Mouse (Mus musculus) kidney, embryonic 16.5 days (tissue): ENCODE measurements around the gene Zfp428. TPM values are rescaled to one million over a fixed set of nuclear protein-coding genes. Genes with fewer than 3 reads are reported as not detected.

Experiments used
- ATAC-seq: fragments of 200-750 bp; cut with Nextera tagmentation; 2 replicates; pipeline ENCODE4 v1.8.0; 2017; ENCODE audit warnings: moderate TSS enrichment; ENCODE audit not compliant: low FRiP score, low TSS enrichment
- H3K27ac ChIP-seq: fragments of 300-500 bp; sonication (generic); 2 replicates; pipeline ENCODE4 v1.5.1; 2014; ENCODE audit warnings: low read length
- H3K27me3 ChIP-seq: fragments of 300-500 bp; sonication (generic); 2 replicates; pipeline ENCODE4 v1.6.1; 2014; ENCODE audit warnings: low read length, control low read depth, mixed read lengths; ENCODE audit not compliant: insufficient read depth
- H3K36me3 ChIP-seq: fragments of 300-500 bp; sonication (generic); 2 replicates; pipeline ENCODE4 v1.6.1; 2014; ENCODE audit warnings: low read length, control low read depth, mixed read lengths; ENCODE audit not compliant: insufficient read depth
- H3K4me1 ChIP-seq: fragments of 300-500 bp; sonication (generic); 2 replicates; pipeline ENCODE4 v1.6.1; 2014; ENCODE audit warnings: low read length, control low read depth, mixed read lengths; ENCODE audit not compliant: insufficient read depth
- H3K4me2 ChIP-seq: fragments of 300-500 bp; sonication (generic); replicated peaks from 2 replicates; pipeline ENCODE4 v1.6.1; 2014; ENCODE audit warnings: low read depth, low read length
- H3K4me3 ChIP-seq: fragments of 300-500 bp; sonication (generic); 2 replicates; pipeline ENCODE4 v1.5.1; 2014; ENCODE audit warnings: mild to moderate bottlenecking, low read length
- H3K9ac ChIP-seq: fragments of 300-500 bp; sonication (generic); replicated peaks from 2 replicates; pipeline ENCODE4 v1.6.1; 2014; ENCODE audit warnings: low read length
- H3K9me3 ChIP-seq: fragments of 300-500 bp; sonication (generic); 2 replicates; pipeline ENCODE4 v1.6.1; 2016; ENCODE audit warnings: low read length, control low read depth
- WGBS: fragments of 180-500 bp; shearing (Covaris S2); extraction: QIAGEN DNeasy Blood & Tissue Kit; methylation state at CpG from one replicate; pipeline ENCODE4 v1.1.7; 2014; 5-methylcytosine and 5-hydroxymethylcytosine counted together
- polyA plus RNA-seq: library from polyadenylated mRNA; unstranded; fragments of >200 nt; fragmentation: Nextera tagmentation; extraction: Ambion mirVana; gene quantifications from 2 replicates; pipeline ENCODE4 v1.2.1, GENCODE M21; 2015

The Zfp428 gene
- polyA plus RNA-seq, 1 experiment from 2014 or later = 67.6 TPM

DNA sequence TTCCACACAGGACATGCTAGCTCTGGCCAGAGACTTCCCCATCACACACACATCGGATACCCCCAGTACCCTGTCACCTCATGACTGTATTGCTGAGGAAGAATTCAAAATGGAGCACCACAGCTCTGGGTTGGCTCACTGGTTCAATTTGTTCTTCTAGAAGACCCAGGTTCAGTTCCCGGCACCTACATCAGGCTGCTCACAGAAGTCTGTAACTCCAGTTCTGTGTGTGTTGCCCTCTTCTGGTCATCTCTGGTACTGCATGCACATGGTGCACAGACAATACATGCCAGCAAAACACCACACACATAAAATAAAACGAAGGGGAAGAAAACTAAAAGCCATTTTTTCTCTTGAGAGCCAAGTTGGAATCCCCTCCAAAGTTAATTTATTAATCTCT, 37.7 kb upstream of the Zfp428 start:
- H3K27me3 ChIP-seq = no peaks in the 10 kb centered on the region
- no peak for ATAC-seq
- H3K9ac ChIP-seq = no peak overlapping the region

DNA sequence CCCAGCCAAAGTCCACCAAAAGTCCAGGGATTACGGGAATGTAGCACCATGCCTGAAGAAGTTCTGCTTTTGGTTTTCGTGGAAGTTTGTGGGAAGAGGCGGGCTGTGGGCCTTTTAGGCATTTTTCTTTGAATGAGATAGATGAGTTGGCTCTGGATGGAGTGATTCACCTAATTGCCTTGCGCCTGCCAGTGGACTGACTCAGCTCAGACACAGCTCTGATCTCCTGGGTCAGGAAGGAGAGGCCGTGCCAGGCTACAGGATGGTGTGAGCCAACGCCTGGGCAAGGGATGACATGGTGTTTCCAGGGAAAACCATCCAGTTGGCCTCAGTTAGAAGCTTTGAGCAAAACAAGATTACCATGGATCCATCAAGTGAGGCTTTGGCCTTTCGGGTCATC, 36.5 kb upstream of the Zfp428 start:
- H3K36me3 ChIP-seq = peaks cover 14% of the 10 kb centered on the region; the same call in 1 of the 2 replicates
- no peaks in the 10 kb centered on the region for H3K27me3 ChIP-seq
- no peak overlapping the region for H3K27ac ChIP-seq
- peaks cover 7% of the 10 kb centered on the region; the same call in 1 of the 2 replicates for H3K9me3 ChIP-seq
- 96% methylated on average over 7 of the region's 7 CpGs for WGBS
- no peak overlapping the region for H3K4me2 ChIP-seq
- ATAC-seq = no peak
- no peak overlapping the region for H3K4me3 ChIP-seq
- no peaks in the 10 kb centered on the region for H3K4me1 ChIP-seq
- H3K9ac ChIP-seq = no peak overlapping the region

More for the DNA sequence above, 37.7 kb upstream of the Zfp428 start:
- H3K4me3 ChIP-seq = no peak overlapping the region
- peaks cover 14% of the 10 kb centered on the region; the same call in 1 of the 2 replicates for H3K36me3 ChIP-seq
- no peak overlapping the region for H3K4me2 ChIP-seq
- H3K9me3 ChIP-seq = peaks cover 7% of the 10 kb centered on the region; the same call in 1 of the 2 replicates
- H3K27ac ChIP-seq = no peak overlapping the region
- 87% methylated on average over 3 of the region's 3 CpGs for WGBS
- 0 out of 2 replicates have a peak, but pooled peaks cover 1% of the 10 kb centered on the region for H3K4me1 ChIP-seq

DNA sequence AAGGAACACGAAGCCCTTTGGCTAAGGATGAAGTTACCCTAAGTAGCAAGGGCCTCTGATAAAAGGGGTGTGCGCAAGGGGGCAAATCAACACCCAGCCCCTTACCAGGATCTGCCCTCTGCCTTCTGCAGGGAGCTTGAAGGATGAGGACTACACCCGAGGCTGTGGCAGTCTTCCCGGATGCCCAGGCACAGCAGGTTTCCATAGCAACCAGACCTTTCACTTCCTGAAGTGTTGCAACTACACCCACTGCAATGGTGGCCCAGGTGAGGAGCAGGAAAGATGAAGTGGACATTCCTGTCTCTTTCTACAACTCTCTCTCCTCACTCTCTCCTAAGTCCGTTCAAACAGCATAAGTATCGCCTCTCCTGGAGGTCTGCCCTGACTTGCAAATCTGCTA, 34.4 kb upstream of the Zfp428 start:
- no peak overlapping the region for H3K4me3 ChIP-seq
- H3K27ac ChIP-seq = no peak overlapping the region
- H3K4me2 ChIP-seq = no peak overlapping the region
- H3K9me3 ChIP-seq = peaks cover 7% of the 10 kb centered on the region; the same call in 1 of the 2 replicates
- no peaks in the 10 kb centered on the region for H3K4me1 ChIP-seq
- WGBS = 79% methylated on average over 6 of the region's 6 CpGs
- H3K36me3 ChIP-seq = peaks cover 13% of the 10 kb centered on the region; the same call in 1 of the 2 replicates
- no peak overlapping the region for H3K9ac ChIP-seq
- no peak for ATAC-seq
- H3K27me3 ChIP-seq = no peaks in the 10 kb centered on the region

DNA sequence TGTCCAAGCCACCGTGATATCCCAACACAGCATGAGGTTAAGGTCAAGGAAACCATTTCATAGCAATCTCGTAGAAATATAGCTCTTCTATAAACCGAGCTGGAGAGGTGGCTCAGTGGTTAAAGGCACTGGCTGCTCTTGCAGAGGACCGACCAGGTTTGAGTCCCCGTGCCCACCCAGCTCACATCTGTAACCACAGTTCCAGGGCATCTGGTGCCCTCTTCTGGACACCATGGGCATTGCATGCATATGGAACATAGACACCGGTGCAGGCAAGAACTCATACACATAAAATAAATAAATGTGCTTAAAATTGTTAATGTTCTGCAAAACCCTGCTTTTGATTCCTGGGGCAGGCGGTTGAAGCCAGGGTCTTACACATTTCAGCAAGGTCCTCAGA, 33.9 kb upstream of the Zfp428 start:
- ATAC-seq = no peak
- H3K27ac ChIP-seq = no peak overlapping the region

DNA sequence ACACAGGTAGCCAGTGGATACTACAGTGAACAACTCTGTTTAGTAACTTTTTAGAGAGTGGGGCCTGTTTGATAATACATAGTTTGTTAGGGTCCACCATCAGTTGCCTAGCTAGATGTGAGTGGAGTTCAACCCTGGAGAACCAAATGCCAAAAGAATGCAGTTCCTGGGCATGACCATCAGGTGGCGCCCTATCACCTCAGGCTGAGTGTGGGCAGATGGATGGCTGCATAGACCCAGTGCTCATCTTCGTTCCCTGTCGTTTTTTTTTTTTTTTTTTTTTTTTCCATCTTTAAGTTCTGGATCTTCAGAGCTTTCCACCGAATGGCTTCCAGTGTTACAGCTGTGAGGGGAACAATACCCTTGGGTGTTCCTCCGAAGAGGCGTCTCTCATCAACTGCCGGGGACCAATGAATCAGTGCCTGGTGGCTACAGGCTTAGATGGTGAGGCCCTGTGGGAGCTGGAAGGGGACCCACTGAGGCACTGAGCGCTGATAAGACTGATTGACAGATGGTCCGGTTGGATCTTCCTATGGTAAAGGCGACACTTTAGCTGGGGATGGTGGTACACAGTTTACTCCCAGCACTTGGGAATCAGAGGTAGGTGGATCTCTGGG, 32.8 kb upstream of the Zfp428 start:
- Histone ChIP-seq H3K4me3 (no peak overlapping the region), H3K36me3 (peaks cover 9% of the 10 kb centered on the region; the same call in 1 of the 2 replicates), H3K9me3 (peaks cover 6% of the 10 kb centered on the region; the same call in 1 of the 2 replicates), H3K9ac (no peak overlapping the region), H3K27ac (no peak overlapping the region), H3K27me3 (no peaks in the 10 kb centered on the region), H3K4me2 (no peak overlapping the region), H3K4me1 (no peaks in the 10 kb centered on the region)
- 0 out of 2 replicates have a peak, but pooled peaks have one; percentile 1 for ATAC-seq
- WGBS = 54% methylated on average over 10 of the region's 10 CpGs

More for the DNA sequence above, 33.9 kb upstream of the Zfp428 start:
- H3K9ac ChIP-seq = no peak overlapping the region
- H3K9me3 ChIP-seq = peaks cover 7% of the 10 kb centered on the region; the same call in 1 of the 2 replicates
- H3K4me3 ChIP-seq = no peak overlapping the region
- H3K4me1 ChIP-seq = no peaks in the 10 kb centered on the region
- H3K27me3 ChIP-seq = no peaks in the 10 kb centered on the region
- whole genome bisulfite sequencing = 80% methylated on average over 7 of the region's 7 CpGs
- H3K36me3 ChIP-seq = peaks cover 10% of the 10 kb centered on the region; the same call in 1 of the 2 replicates
- H3K4me2 ChIP-seq = no peak overlapping the region

DNA sequence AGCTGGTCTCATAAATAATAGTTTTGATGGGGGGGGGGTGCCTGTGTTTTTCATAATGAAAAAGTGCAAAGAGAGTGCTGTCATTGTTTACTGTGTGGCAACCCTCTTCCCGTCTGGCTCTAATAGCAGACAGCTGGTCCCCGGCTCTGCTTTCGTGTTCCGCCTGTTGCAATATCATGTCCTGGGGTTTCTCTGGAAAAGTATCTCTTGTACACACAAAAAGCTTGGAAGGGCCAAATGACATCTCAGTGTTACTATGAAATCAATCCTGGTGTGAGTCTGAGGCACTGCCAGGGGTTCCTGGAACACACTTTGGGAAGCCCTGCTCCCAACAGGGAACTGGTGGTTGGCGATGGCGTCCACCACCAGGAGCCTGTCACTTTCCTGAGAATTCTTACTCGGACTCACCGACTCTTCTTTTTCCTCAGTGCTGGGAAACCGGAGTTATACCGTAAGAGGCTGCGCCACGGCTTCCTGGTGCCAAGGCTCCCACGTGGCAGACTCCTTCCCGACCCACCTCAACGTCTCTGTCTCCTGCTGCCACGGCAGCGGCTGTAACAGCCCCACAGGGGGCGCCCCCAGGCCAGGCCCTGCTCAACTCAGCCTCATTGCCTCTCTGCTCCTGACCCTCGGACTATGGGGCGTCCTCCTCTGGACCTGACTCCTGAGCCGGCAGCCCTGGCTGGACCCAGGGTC, 31.8 kb upstream of the Zfp428 start:
- Histone ChIP-seq H3K9ac (no peak overlapping the region), H3K4me1 (no peaks in the 10 kb centered on the region), H3K4me3 (no peak overlapping the region), H3K27ac (no peak overlapping the region), H3K36me3 (peaks cover 7% of the 10 kb centered on the region; the same call in 1 of the 2 replicates), H3K27me3 (no peaks in the 10 kb centered on the region), H3K4me2 (no peak overlapping the region), H3K9me3 (0 out of 2 replicates have a peak, but pooled peaks cover 3% of the 10 kb centered on the region)
- ATAC-seq = no peak; the same call in 1 of the 2 replicates
- 43% methylated on average over 21 of the region's 21 CpGs for WGBS

DNA sequence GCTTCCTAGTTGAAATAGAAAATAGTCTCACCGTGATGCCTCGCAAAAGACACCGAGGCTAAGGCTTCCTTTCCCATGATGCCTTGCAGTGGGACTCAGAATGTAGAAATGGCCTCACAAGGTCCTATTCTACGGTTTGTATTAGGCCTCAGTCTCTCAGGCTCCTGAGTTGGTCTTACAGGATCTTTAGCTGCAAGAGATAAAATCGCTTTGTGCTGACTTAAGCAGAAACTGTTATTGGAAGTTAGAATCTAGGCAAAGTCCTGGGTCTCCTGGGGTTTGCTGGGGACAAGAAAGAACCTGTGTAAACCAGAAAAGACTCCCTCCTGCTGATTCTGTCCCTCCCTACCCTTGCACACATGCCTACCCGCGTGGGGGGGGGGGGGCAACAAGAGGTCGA, 30.5 kb upstream of the Zfp428 start:
- Histone ChIP-seq H3K36me3 (peaks cover 7% of the 10 kb centered on the region; the same call in 1 of the 2 replicates), H3K9me3 (0 out of 2 replicates have a peak, but pooled peaks cover 3% of the 10 kb centered on the region), H3K4me3 (no peak overlapping the region), H3K27me3 (peaks cover 3% of the 10 kb centered on the region; the same call in 1 of the 2 replicates), H3K4me2 (no peak overlapping the region), H3K27ac (no peak overlapping the region), H3K9ac (no peak overlapping the region), H3K4me1 (peaks cover 4% of the 10 kb centered on the region; the same call in 1 of the 2 replicates)
- WGBS = 81% methylated on average over 8 of the region's 8 CpGs
- ATAC-seq = no peak

DNA sequence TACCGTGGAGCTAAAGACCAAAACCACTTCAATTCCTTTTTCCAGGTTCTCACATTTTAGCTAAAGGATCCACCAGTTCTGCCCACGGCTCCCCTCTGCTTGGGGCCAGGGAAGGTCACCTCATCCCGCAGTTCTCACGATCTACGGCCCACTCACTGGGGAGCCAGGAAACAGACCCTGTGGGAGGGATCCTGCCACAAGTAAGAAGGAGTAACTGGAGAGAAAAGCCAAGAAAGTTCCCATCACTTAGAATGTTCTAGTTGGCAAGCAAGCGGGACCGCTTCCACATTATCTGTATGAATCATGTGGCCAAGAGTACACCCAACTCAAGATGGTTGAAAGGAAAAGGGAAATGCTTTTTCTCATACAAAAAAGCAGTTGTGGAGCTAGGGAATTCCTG, 29.9 kb upstream of the Zfp428 start:
- H3K9ac ChIP-seq = no peak overlapping the region
- peaks cover 7% of the 10 kb centered on the region; the same call in 1 of the 2 replicates for H3K36me3 ChIP-seq
- 79% methylated on average over 7 of the region's 7 CpGs for WGBS
- no peak overlapping the region for H3K27ac ChIP-seq
- 0 out of 2 replicates have a peak, but pooled peaks cover 3% of the 10 kb centered on the region for H3K9me3 ChIP-seq
- H3K27me3 ChIP-seq = peaks cover 6% of the 10 kb centered on the region; the same call in 1 of the 2 replicates
- no peak for ATAC-seq
- H3K4me3 ChIP-seq = no peak overlapping the region
- peaks cover 8% of the 10 kb centered on the region; the same call in 1 of the 2 replicates for H3K4me1 ChIP-seq
- no peak overlapping the region for H3K4me2 ChIP-seq

DNA sequence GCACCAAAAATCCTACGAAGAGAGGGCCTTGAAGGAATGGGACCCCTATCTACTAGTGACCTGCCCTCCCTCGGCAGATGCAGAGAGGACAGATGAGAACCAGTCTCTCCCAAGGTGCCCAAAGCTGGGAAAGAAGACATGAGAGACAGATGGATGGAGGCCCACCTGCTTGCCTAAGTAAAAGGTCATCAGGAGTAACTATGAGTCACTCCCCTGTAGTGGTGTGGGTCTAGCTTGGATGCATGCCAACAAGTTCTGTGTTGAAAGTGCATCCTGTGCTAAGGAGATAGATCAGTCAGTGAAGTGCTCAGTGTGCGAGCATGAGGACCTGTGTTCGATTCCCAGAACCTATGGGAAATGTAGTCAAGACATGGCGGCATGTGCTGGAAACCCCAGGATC, 27.9 kb upstream of the Zfp428 start:
- H3K27me3 ChIP-seq = peaks cover 12% of the 10 kb centered on the region
- H3K27ac ChIP-seq = no peak overlapping the region
- H3K4me2 ChIP-seq = no peak overlapping the region
- no peaks in the 10 kb centered on the region for H3K9me3 ChIP-seq
- 83% methylated on average over 5 of the region's 5 CpGs for WGBS
- H3K36me3 ChIP-seq = no peaks in the 10 kb centered on the region
- H3K4me1 ChIP-seq = peaks cover 8% of the 10 kb centered on the region; the same call in 1 of the 2 replicates
- no peak overlapping the region for H3K9ac ChIP-seq
- no peak for ATAC-seq
- no peak overlapping the region for H3K4me3 ChIP-seq
